In the genomic region with DNA sequence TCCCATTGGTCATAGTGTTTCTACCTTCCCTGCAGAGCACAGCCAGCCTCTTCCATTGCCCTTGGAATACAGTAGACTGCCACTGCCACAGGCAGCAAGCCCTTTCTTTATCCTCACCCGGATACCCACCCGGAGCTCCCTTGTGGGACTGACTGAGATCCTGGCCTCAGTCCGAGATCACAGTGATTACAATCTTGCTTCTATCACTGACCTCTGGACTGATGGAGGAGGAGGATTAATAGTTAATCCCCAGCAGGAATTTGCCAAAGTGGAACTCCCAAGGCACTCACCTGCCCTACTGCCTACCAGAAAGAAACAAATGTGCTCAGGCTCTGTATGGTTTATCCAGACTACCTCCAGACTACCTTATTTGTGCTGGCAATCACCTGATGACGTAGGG, we compare ENCODE assay signal across 17 mouse cellular contexts. TPM values are rescaled to one million over a fixed set of nuclear protein-coding genes. Genes with fewer than 3 reads are reported as not detected.
DNase-seq lines count a peak whose midpoint lies in the region; ATAC-seq and TF ChIP-seq lines count a peak whose summit lies in the region.
"Had no signal": no experiment of that assay in that cellular context is flagged by ENCODE, and none has a peak within 500 bp of the region (broad histone marks: within the 10 kb centered on the region; RNA-seq: fewer than 3 reads in every experiment).

No protein-coding gene starts in this region.

- peaks cover 3 to 23% of the 10 kb centered on the region in 2 experiments; a peak in 3 of 4 replicates for H3K4me1 ChIP-seq in liver, embryonic 14.5 days (replicated peaks; ENCODE audit: control insufficient read depth in 2 of 2, insufficient read depth in 2 of 2, low read length in 1 of 2)

- H3K27ac ChIP-seq in liver, embryonic 14.5 days: peak overlapping the region; percentile 73; the same call in 1 of the 2 replicates
- H3K27ac ChIP-seq: limb, embryonic 13.5 days had no signal

- no peak overlapping the region for H3K4me3 ChIP-seq in liver, embryonic 14.5 days (ENCODE audit: insufficient read depth in 1 of 2, low read depth in 2 of 2, low read length in 2 of 2)
- H3K4me3 ChIP-seq: limb, embryonic 13.5 days had no signal

- TF ChIP-seq EP300 in liver, embryonic 14.5 days (IDR thresholded peaks at IDR 0.05; ENCODE audit: low read depth): no peak

- H3K9me3 ChIP-seq in liver, embryonic 14.5 days (ENCODE audit: control insufficient read depth, low read length): no peaks in the 10 kb centered on the region
- H3K9me3 ChIP-seq: heart, embryonic 13.5 days; hindbrain, embryonic 10.5 days; limb, embryonic 13.5 days had no signal

- peaks cover 13% of the 10 kb centered on the region for H3K27me3 ChIP-seq in liver, embryonic 14.5 days (ENCODE audit: control insufficient read depth, insufficient read depth, low read length)

- peak; percentile 45 for DNase-seq in kidney, adult 18-20 months
- no peak for DNase-seq in kidney, postnatal 4 days
- peak; percentile 26 for DNase-seq in kidney, postnatal 10 days
- no peak for DNase-seq in liver, embryonic 14.5 days (ENCODE audit: low read depth in 3 of 3, low spot score in 3 of 3)
- peak; percentile 70 for DNase-seq in yolk sac, embryonic 10.5 days (ENCODE audit: low spot score)
- DNase-seq in layer of hippocampus, adult 9-11 months: no peak
- no peak for DNase-seq in adipocyte (ENCODE audit: low spot score)
- no peak for DNase-seq in cerebellum, postnatal 10 days
- DNase-seq: adrenal gland, postnatal 14 days; cerebellum, adult 11-12 months had no signal

- no peak for ATAC-seq in liver, embryonic 14.5 days (ENCODE audit: insufficient read depth)
- ATAC-seq: forebrain, embryonic 14.5 days; lung, postnatal 0 days; midbrain, embryonic 16.5 days had no signal

- 63% methylated on average over 4 of the region's 4 CpGs for WGBS in liver, embryonic 14.5 days (ENCODE audit: insufficient replicate concordance)

- TF ChIP-seq CTCF in liver, embryonic 14.5 days (IDR thresholded peaks at IDR 0.05; ENCODE audit: low read depth): no peak

- H3K9ac ChIP-seq in liver, embryonic 14.5 days (replicated peaks): no peak overlapping the region
- H3K9ac ChIP-seq: limb, embryonic 13.5 days had no signal

- peak overlapping the region; percentile 8 for H3K4me2 ChIP-seq in liver, embryonic 14.5 days (ENCODE audit: low read depth)
- H3K4me2 ChIP-seq: limb, embryonic 13.5 days had no signal

- no peaks in the 10 kb centered on the region for H3K36me3 ChIP-seq in liver, embryonic 14.5 days (replicated peaks; ENCODE audit: control insufficient read depth, insufficient read depth, low read depth)
- H3K36me3 ChIP-seq: heart, embryonic 13.5 days; hindbrain, embryonic 10.5 days; limb, embryonic 13.5 days had no signal

RNA-seq across cellular contexts. Expression of gene Soat2, which starts 0.8 kb away (rescaled TPM):
- polyA plus RNA-seq in liver, embryonic 14.5 days (2012; rRNA removed): 34.4 and 36.4 TPM in 2 replicates
- 21.9 and 25.5 TPM in 2 replicates for polyA plus RNA-seq in liver, embryonic 14.5 days (2014; fragmentation: Nextera tagmentation; extraction: Ambion mirVana)
- polyA plus RNA-seq: embryonic facial prominence, embryonic 11.5 days; forebrain, embryonic 14.5 days had no signal

RNA-seq across cellular contexts. Expression of gene Igfbp6, which starts 5.4 kb away (rescaled TPM):
- polyA plus RNA-seq in liver, embryonic 14.5 days (2012; rRNA removed): 0.66 and 0.90 TPM in 2 replicates
- polyA plus RNA-seq in liver, embryonic 14.5 days (2014; fragmentation: Nextera tagmentation; extraction: Ambion mirVana): 0.95 and 1.6 TPM in 2 replicates
- polyA plus RNA-seq: embryonic facial prominence, embryonic 11.5 days; hindbrain, embryonic 10.5 days had no signal

RNA-seq across cellular contexts. Expression of gene Spryd3, which starts 13.5 kb away (rescaled TPM):
- polyA plus RNA-seq in liver, embryonic 14.5 days (2012; rRNA removed): 11.9 and 12.5 TPM in 2 replicates
- 8.8 and 9.1 TPM in 2 replicates for polyA plus RNA-seq in liver, embryonic 14.5 days (2014; fragmentation: Nextera tagmentation; extraction: Ambion mirVana)

RNA-seq across cellular contexts. Expression of gene Tns2, which starts 49.3 kb away (rescaled TPM):
- polyA plus RNA-seq in liver, embryonic 14.5 days (2012; rRNA removed): 4.9 and 5.2 TPM in 2 replicates
- 3.7 and 4.3 TPM in 2 replicates for polyA plus RNA-seq in liver, embryonic 14.5 days (2014; fragmentation: Nextera tagmentation; extraction: Ambion mirVana)

RNA-seq across cellular contexts. Expression of gene Zfp740, which starts 53.5 kb away (rescaled TPM):
- polyA plus RNA-seq in liver, embryonic 14.5 days (2012; rRNA removed): 10.2 and 14.9 TPM in 2 replicates
- polyA plus RNA-seq in liver, embryonic 14.5 days (2014; fragmentation: Nextera tagmentation; extraction: Ambion mirVana): 11.7 and 12.0 TPM in 2 replicates

Comparison
In these comparisons a context has a peak if more than half of its experiments do, and no peak if none do; other contexts are left out.
1. DNase-seq: peak in kidney, adult 18-20 months (single experiment), kidney, postnatal 10 days (single experiment) and yolk sac, embryonic 10.5 days (single experiment); none in kidney, postnatal 4 days (0 of 2), liver, embryonic 14.5 days (0 of 3), layer of hippocampus, adult 9-11 months (single experiment), adipocyte (single experiment) and cerebellum, postnatal 10 days (0 of 2).